Mouse (Mus musculus): ENCODE measurements around the gene Sdr16c6.

DNA sequence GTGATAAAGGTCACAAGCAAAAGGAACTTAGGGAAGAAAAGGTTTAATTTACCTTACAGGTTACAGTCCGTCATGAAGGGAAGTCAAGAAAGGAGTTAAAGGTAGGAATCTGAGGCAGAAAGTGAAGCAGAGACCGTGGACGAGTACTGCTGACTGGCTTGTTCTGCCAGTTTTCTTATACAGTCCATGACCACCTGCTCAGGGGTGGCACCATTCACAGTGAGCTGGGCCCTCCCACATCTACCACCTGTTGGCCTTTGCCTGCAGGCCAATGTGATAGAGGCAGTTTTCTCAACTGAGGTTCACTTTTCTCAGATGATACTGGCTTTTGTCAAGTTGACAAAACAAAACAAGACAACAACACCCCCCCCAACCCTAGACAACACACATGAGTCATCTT lies at the start of gene Sdr16c6:
- no peak for TF ChIP-seq POLR2A (IDR thresholded peaks at IDR 0.05; ENCODE audit: low read depth, low read length)
- no peak for TF ChIP-seq CTCF (IDR thresholded peaks at IDR 0.05; ENCODE audit: extremely low read depth, insufficient read depth, insufficient read length, insufficient replicate concordance)

Measured in spleen, adult 2 months (tissue).